Mouse (Mus musculus) adrenal gland, postnatal 36 days (tissue): ENCODE data around the gene Apbb2. TPM values are rescaled to one million over a fixed set of nuclear protein-coding genes. Genes with fewer than 3 reads are reported as not detected.
A peak's percentile ranks its signal among the peaks of the same experiment; 100 is the strongest.

Experiments used
- DNase-seq, 2 experiments: peaks; one replicate each; pipeline ENCODE4 v3.0.0; 2021; ENCODE audit warnings: mixed read lengths in 1 of 2
- long read RNA-seq, 2 experiments: library from polyadenylated mRNA; stranded (forward); transcript quantifications; one replicate each; pipeline ENCODE4 v2.0.0; 2021; ENCODE audit warnings: borderline sequencing depth in 2 of 2
- total RNA-seq, 2 experiments: library from RNA; stranded (reverse); gene quantifications; 2 replicates each; pipeline ENCODE4 v1.2.3; 2021

Gene Apbb2
- 10 to 100 TPM; 69.0 to 71.7 TPM for total RNA-seq
- long read RNA-seq, experiment 1, full-length matches to known transcripts = 3 of 18 reads
- long read RNA-seq, experiment 1, partial matches to known transcripts = 8 of 18 reads
- long read RNA-seq, experiment 1, other reads (novel, unspliced or antisense) = 7 of 18 reads
- long read RNA-seq, experiment 2, partial matches to known transcripts = 0 of 2 reads
- long read RNA-seq, experiment 2, other reads (novel, unspliced or antisense) = 2 of 2 reads

GRCm38 (mm10) chr5:66618597-66618996, at the start of gene Apbb2:
TSS of gene Apbb2 (minus strand) at chr5:66618784.
- DNase-seq = peak; percentile 98

- DNase-seq = peak; percentile 32 to 40
Observed at GRCm38 (mm10) chr5:66654220-66654619, 35.6 kb upstream of the Apbb2 start.

DNA sequence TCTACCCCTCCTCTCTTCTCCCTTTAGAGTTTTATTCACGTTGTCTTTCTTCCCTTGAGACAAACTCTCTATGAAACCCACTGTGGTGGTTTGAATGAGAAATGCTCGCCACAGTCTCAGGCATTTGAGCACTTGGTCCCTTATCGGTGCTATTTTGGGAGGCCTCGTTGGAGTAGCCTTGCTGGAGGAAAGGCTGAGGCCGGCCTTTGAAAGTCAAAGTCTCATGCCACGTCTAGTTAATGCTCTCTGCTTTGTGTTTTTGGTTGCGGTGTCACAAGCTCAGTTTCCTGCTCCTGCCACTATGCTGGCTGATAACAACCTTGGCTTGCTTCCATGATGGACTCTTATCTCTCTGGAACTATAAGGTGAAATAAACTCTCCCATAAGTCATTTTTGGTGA, 28.9 kb upstream of the Apbb2 start:
- no peak for DNase-seq

- DNase-seq = no peak
Observed at GRCm38 (mm10) chr5:66643260-66643659, 24.7 kb upstream of the Apbb2 start.

GRCm38 (mm10) chr5:66642156-66642555, 23.6 kb upstream of the Apbb2 start:
- DNase-seq = peak; percentile 46 to 59

GRCm38 (mm10) chr5:66635459-66636079, 17.0 kb upstream of the Apbb2 start:
- DNase-seq = no peak

GRCm38 (mm10) chr5:66627805-66628204, 9.2 kb upstream of the Apbb2 start:
- DNase-seq = no peak

DNA sequence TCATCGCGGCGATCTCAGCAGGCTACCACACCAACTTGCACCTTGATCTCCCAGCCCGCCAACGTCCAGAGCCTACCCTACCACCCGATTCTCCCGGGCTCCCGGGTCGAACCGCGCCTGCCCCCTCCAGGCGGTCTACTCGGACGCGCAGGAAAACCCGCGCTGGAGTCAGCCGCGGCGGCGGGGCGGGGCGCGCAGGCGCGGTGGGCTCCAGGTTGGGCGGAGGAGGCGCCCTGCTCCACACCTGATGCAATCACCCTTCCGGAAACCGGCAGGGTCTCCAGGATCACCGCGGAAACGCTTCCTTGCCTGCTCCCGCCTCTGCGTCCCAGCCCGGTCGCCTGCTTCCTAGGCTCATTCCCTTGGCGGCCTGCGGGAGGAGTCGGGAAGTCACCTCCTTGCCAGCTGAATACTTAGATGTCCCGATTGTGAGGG, 1.6 kb upstream of the Apbb2 start:
- DNase-seq = peak; percentile 94 to 96

- no peak for DNase-seq
Observed at GRCm38 (mm10) chr5:66619675-66620074, 1.1 kb upstream of the Apbb2 start.

DNA sequence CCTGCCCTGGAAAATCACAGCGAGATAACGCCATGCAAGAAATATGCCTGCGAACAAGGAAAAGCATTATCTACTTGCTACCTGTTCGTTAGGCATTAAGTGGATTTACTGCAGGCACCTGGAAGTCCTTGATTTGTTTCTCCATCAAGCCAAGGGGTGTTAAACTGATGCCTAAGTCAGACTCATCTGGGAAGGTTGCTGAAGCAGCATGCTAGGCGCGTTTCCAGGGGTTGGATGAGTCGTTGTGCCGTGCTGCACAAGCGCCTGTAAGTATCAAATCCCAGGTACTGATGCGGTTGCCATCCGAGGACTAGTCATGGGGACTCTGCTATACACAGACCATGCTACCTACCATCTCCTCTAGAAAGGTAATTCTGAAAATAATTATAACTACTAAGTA, 611 bp upstream of the Apbb2 start:
- no peak for DNase-seq

GRCm38 (mm10) chr5:66617921-66618460, 593 bp downstream of the Apbb2 start:
- DNase-seq = peak; percentile 46 to 67

GRCm38 (mm10) chr5:66614940-66615339, 3.6 kb downstream of the Apbb2 start:
- no peak for DNase-seq

- DNase-seq = no peak
Observed at GRCm38 (mm10) chr5:66613725-66614124, 4.9 kb downstream of the Apbb2 start.

- DNase-seq = peak; percentile 46 to 47
Observed at GRCm38 (mm10) chr5:66612964-66613363, 5.6 kb downstream of the Apbb2 start.

- no peak for DNase-seq
Observed at GRCm38 (mm10) chr5:66611851-66612250, 6.7 kb downstream of the Apbb2 start.

DNA sequence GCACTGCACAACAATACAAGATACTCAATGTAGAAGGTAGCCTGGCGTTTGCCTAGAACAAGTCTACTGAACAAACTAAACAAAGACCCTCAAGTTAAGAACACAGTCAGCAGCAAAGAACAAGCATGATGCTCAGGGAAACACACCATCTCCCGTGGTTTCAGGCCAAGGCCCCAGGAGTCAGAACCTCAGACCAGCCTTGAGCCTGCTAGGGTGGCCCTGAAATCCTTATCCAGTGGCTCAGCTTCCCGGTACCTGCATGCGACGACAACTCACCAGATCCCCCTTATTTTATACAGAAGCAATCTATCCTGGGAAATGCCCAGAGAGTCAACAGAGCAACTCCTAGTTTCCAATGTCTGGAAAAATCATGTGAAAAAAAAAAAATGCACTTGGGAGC, 7.2 kb downstream of the Apbb2 start:
- DNase-seq = peak; percentile 46 to 63

- no peak for DNase-seq
Observed at GRCm38 (mm10) chr5:66610270-66610669, 8.3 kb downstream of the Apbb2 start.

- DNase-seq = peak; percentile 36 to 41
Observed at GRCm38 (mm10) chr5:66609306-66609705, 9.3 kb downstream of the Apbb2 start.

DNA sequence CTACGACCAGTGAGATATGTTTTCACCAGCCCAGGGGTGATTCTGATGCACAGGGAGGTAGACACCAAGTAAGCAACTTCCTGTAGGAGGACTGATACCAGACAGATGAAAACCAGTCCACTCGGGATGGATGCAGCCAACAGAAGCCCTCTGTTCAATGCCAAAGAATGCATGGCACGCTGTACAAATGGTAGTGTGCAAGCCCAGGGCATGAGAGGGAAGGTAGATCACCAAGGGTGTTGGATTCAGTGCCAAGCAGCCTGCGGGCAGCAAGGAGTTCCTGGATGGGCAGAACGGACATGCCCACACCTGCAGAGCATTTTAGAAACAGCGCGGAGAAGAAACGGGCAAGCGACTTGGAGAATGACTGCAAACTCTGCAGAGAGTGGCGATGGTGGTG, 10.8 kb downstream of the Apbb2 start:
- no peak for DNase-seq

DNA sequence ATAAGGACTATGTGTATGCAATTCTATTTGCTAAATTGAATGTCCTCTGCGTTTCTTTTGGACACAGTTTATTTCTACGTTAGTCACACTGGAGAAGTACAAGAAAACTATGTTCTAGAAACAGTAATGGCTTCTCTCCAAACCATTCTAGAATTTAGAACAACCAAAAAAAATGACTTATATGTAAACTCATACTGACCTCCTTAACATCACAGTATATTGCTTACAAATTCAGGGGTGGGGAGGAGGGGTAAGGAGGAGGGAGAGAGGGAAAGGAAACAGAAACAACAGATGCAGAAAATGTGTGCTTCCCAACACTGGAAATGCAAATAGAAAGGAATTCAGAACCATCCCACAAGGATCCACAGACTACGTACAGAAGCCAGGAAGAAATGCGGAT, 11.4 kb downstream of the Apbb2 start:
- DNase-seq = no peak

DNA sequence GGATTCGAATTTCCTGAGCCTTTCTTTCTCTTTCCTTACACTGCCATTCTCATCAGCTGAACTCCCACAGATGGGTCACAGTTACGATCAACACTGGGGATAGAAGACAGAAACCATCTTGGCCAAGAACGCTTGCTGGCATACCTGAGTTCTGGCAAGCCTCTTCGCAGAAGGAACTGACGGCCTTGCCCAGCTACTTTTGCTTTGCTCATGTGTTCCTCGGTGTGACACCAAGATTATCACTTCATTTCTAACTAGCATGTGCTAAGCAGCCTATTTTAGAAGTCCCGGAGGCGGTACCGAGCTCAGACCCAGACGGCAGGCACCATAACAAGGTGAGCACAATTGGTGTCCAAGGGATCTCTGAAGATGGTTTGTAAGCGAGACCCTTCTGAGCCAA, 12.9 kb downstream of the Apbb2 start:
- DNase-seq = no peak

DNA sequence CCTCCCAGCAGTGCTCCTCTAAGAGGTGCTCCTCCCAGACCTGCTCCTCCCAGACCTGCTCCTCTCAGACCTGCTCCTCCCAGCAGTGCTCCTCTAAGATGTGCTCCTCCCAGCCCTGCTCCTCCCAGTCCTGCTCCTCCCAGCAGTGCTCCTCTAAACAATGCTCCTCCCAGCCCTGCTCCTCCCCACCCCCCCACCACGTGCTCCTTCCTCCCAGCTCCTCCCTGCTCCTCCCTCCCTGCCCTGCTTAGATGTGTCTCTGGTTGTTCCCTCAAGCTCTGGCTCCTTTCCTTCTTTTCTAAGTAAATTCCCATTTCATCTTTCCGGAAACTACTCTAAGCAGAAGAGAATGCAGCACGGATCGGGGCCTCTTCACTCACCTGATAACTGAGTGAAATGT, 14.2 kb downstream of the Apbb2 start:
- no peak for DNase-seq

GRCm38 (mm10) chr5:66603746-66604145, 14.8 kb downstream of the Apbb2 start:
- peak; percentile 44 to 63 for DNase-seq

GRCm38 (mm10) chr5:66603223-66603622, 15.4 kb downstream of the Apbb2 start:
- peak; percentile 46 to 49 for DNase-seq
